Mouse (Mus musculus): ENCODE measurements around the gene Gmds. TPM values are rescaled to one million over a fixed set of nuclear protein-coding genes. Genes with fewer than 3 reads are reported as not detected.

Gene Gmds
- total RNA-seq, 2 experiments from 2014 or later = 21.5 to 23.6 TPM

- ATAC-seq (replicated peaks; ENCODE audit: poor library complexity, severe bottlenecking) = peak; percentile 47; the same call in 1 of the 2 replicates
Observed at GRCm38 (mm10) chr13:31825180-31825579, 513.4 kb downstream of the Gmds start.

- no peak for ATAC-seq (replicated peaks; ENCODE audit: poor library complexity, severe bottlenecking)
Observed at GRCm38 (mm10) chr13:31823316-31823715, 515.2 kb downstream of the Gmds start.

GRCm38 (mm10) chr13:31821050-31821449 lies 517.5 kb downstream of the Gmds start:
- 0 out of 2 replicates have a peak, but pooled peaks have one; percentile 2 for ATAC-seq (replicated peaks; ENCODE audit: poor library complexity, severe bottlenecking)

GRCm38 (mm10) chr13:31820587-31821017 lies 517.9 kb downstream of the Gmds start:
- ATAC-seq (replicated peaks; ENCODE audit: poor library complexity, severe bottlenecking) = peak; percentile 58

GRCm38 (mm10) chr13:31819664-31820405 lies 518.7 kb downstream of the Gmds start:
- ATAC-seq (replicated peaks; ENCODE audit: poor library complexity, severe bottlenecking) = no peak

GRCm38 (mm10) chr13:31818337-31818736 lies 520.2 kb downstream of the Gmds start:
- no peak for ATAC-seq (replicated peaks; ENCODE audit: poor library complexity, severe bottlenecking)

- no peak for ATAC-seq (replicated peaks; ENCODE audit: poor library complexity, severe bottlenecking)
Observed at GRCm38 (mm10) chr13:31815383-31816003, 523.0 kb downstream of the Gmds start.

- no peak for ATAC-seq (replicated peaks; ENCODE audit: poor library complexity, severe bottlenecking)
Observed at GRCm38 (mm10) chr13:31812701-31813100, 525.8 kb downstream of the Gmds start.

GRCm38 (mm10) chr13:31811542-31812021 lies 527.0 kb downstream of the Gmds start:
- no peak for ATAC-seq (replicated peaks; ENCODE audit: poor library complexity, severe bottlenecking)

- no peak for ATAC-seq (replicated peaks; ENCODE audit: poor library complexity, severe bottlenecking)
Observed at GRCm38 (mm10) chr13:31810693-31811541, 527.6 kb downstream of the Gmds start.

- ATAC-seq (replicated peaks; ENCODE audit: poor library complexity, severe bottlenecking) = no peak
Observed at GRCm38 (mm10) chr13:31810375-31810692, 528.2 kb downstream of the Gmds start.

- ATAC-seq (replicated peaks; ENCODE audit: poor library complexity, severe bottlenecking) = no peak
Observed at GRCm38 (mm10) chr13:31809701-31810100, 528.8 kb downstream of the Gmds start.

- no peak for ATAC-seq (replicated peaks; ENCODE audit: poor library complexity, severe bottlenecking)
Observed at GRCm38 (mm10) chr13:31808804-31809420, 529.6 kb downstream of the Gmds start.

- ATAC-seq (replicated peaks; ENCODE audit: poor library complexity, severe bottlenecking) = peak; percentile 27
Observed at GRCm38 (mm10) chr13:31808116-31808803, 530.3 kb downstream of the Gmds start.

- ATAC-seq (replicated peaks; ENCODE audit: poor library complexity, severe bottlenecking) = no peak
Observed at GRCm38 (mm10) chr13:31807736-31808115, 530.8 kb downstream of the Gmds start.

- peak; percentile 11; the same call in 1 of the 2 replicates for ATAC-seq (replicated peaks; ENCODE audit: poor library complexity, severe bottlenecking)
Observed at GRCm38 (mm10) chr13:31806890-31807735, 531.4 kb downstream of the Gmds start.

- peak; percentile 68 for ATAC-seq (replicated peaks; ENCODE audit: poor library complexity, severe bottlenecking)
Observed at GRCm38 (mm10) chr13:31806428-31806832, 532.1 kb downstream of the Gmds start, which contains the start of gene Foxc1. Gene Foxc1, plus strand, starts transcription at chr13:31806633.

GRCm38 (mm10) chr13:31805831-31806427 lies 532.6 kb downstream of the Gmds start:
- ATAC-seq (replicated peaks; ENCODE audit: poor library complexity, severe bottlenecking) = no peak

Data from granulocyte monocyte progenitor cell, adult 5-6 weeks (primary cell).